Mouse (Mus musculus) kidney, embryonic 15.5 days (tissue): ENCODE results near the gene Afg1l. TPM values are rescaled to one million over a fixed set of nuclear protein-coding genes. Genes with fewer than 3 reads are reported as not detected.

Experiments used
- ATAC-seq: fragments of 200-750 bp; cut with Nextera tagmentation; replicated peaks from 2 replicates; pipeline ENCODE4 v1.8.0; 2017; ENCODE audit warnings: moderate TSS enrichment; ENCODE audit not compliant: low FRiP score
- H3K27ac ChIP-seq: fragments of 300-500 bp; sonication (generic); 2 replicates; pipeline ENCODE4 v1.5.1; 2015; ENCODE audit warnings: mild to moderate bottlenecking, inconsistent platforms
- H3K27me3 ChIP-seq: fragments of 300-500 bp; sonication (generic); 2 replicates; pipeline ENCODE4 v1.6.1; 2015; ENCODE audit warnings: inconsistent platforms
- H3K36me3 ChIP-seq: fragments of 300-500 bp; sonication (generic); 2 replicates; pipeline ENCODE4 v1.6.1; 2015; ENCODE audit warnings: inconsistent platforms
- H3K4me1 ChIP-seq: fragments of 300-500 bp; sonication (generic); 2 replicates; pipeline ENCODE4 v1.6.1; 2015; ENCODE audit warnings: inconsistent platforms
- H3K4me2 ChIP-seq: fragments of 300-500 bp; sonication (generic); 2 replicates; pipeline ENCODE4 v1.6.1; 2015; ENCODE audit warnings: moderate library complexity, mild to moderate bottlenecking, inconsistent platforms
- H3K4me3 ChIP-seq: fragments of 300-500 bp; sonication (generic); replicated peaks from 2 replicates; pipeline ENCODE4 v1.5.1; 2015; ENCODE audit warnings: mild to moderate bottlenecking, inconsistent platforms
- H3K9ac ChIP-seq: fragments of 300-500 bp; sonication (generic); 2 replicates; pipeline ENCODE4 v1.6.1; 2015; ENCODE audit warnings: mild to moderate bottlenecking, inconsistent platforms
- H3K9me3 ChIP-seq: fragments of 300-500 bp; sonication (generic); replicated peaks from 2 replicates; pipeline ENCODE4 v1.6.1; 2016; ENCODE audit warnings: inconsistent platforms
- WGBS: fragments of 180-500 bp; shearing (Covaris S2); methylation state at CpG from one replicate; pipeline ENCODE4 v1.1.7; 2015; ENCODE audit warnings: mixed read lengths; 5-methylcytosine and 5-hydroxymethylcytosine counted together
- polyA plus RNA-seq: library from polyadenylated mRNA; unstranded; fragments of >200 nt; fragmentation: Nextera tagmentation; extraction: Ambion mirVana; gene quantifications from 2 replicates; pipeline ENCODE4 v1.2.1, GENCODE M21; 2015

Gene Afg1l
- polyA plus RNA-seq, 1 experiment from 2014 or later: 7.0 TPM

GRCm38 (mm10) chr10:42269281-42270025 is 208.9 kb downstream of the Afg1l start:
- 47% methylated on average over 15 of the region's 15 CpGs for WGBS
- Histone ChIP-seq H3K4me1 (peaks cover 56% of the 10 kb centered on the region), H3K9me3 (no peaks in the 10 kb centered on the region), H3K4me3 (no peak overlapping the region), H3K27me3 (no peaks in the 10 kb centered on the region), H3K9ac (no peak overlapping the region), H3K36me3 (peaks cover 46% of the 10 kb centered on the region), H3K4me2 (0 out of 2 replicates have a peak overlapping the region, but pooled peaks have one; percentile 11), H3K27ac (peak overlapping the region; percentile 9; the same call in 1 of the 2 replicates)
- no peak for ATAC-seq

GRCm38 (mm10) chr10:42267811-42268545 is 210.4 kb downstream of the Afg1l start:
- no peak overlapping the region for H3K9ac ChIP-seq
- H3K9me3 ChIP-seq: no peaks in the 10 kb centered on the region
- H3K27me3 ChIP-seq: no peaks in the 10 kb centered on the region
- H3K27ac ChIP-seq: no peak overlapping the region
- peaks cover 45% of the 10 kb centered on the region for H3K36me3 ChIP-seq
- 76% methylated on average over 5 of the region's 5 CpGs for WGBS
- no peak for ATAC-seq
- peaks cover 45% of the 10 kb centered on the region for H3K4me1 ChIP-seq
- H3K4me2 ChIP-seq: no peak overlapping the region
- no peak overlapping the region for H3K4me3 ChIP-seq

- Histone ChIP-seq H3K4me1 (peaks cover 25% of the 10 kb centered on the region), H3K36me3 (peaks cover 44% of the 10 kb centered on the region), H3K4me2 (no peak overlapping the region), H3K9ac (no peak overlapping the region), H3K9me3 (no peaks in the 10 kb centered on the region), H3K4me3 (no peak overlapping the region), H3K27ac (no peak overlapping the region), H3K27me3 (no peaks in the 10 kb centered on the region)
- ATAC-seq: peak; percentile 66; the same call in 1 of the 2 replicates
- 93% methylated on average over 11 of the region's 11 CpGs for WGBS
Measured at GRCm38 (mm10) chr10:42265021-42265689, 213.2 kb downstream of the Afg1l start.

DNA sequence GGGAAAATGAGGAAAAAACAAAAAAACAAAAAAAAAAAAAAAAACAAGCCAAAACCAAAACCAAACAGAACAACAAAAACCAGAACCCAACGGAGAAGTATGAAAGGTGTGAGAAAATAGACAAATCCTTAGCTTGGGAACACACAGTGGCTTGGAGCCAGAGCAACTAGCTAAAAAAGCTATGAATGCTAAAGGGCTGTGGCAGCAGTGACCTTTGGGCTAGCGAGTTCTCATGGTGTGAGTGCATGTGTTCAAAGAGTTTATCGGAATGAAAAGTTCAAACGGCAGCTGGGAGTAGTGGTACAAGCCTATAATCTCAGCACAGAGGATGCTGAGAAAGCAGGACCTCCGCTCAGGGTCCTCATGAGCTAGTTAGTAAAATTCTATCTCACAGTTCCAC is 214.2 kb downstream of the Afg1l start:
- H3K9ac ChIP-seq: no peak overlapping the region
- no peak overlapping the region for H3K4me3 ChIP-seq
- peaks cover 16% of the 10 kb centered on the region for H3K4me1 ChIP-seq
- no peaks in the 10 kb centered on the region for H3K27me3 ChIP-seq
- H3K27ac ChIP-seq: no peak overlapping the region
- no peak overlapping the region for H3K4me2 ChIP-seq
- WGBS: 76% methylated on average over 5 of the region's 5 CpGs
- no peak for ATAC-seq
- H3K9me3 ChIP-seq: no peaks in the 10 kb centered on the region
- H3K36me3 ChIP-seq: peaks cover 39% of the 10 kb centered on the region

GRCm38 (mm10) chr10:42263701-42264100 is 214.7 kb downstream of the Afg1l start:
- Histone ChIP-seq H3K4me3 (no peak overlapping the region), H3K27me3 (no peaks in the 10 kb centered on the region), H3K9ac (no peak overlapping the region), H3K36me3 (peaks cover 39% of the 10 kb centered on the region), H3K4me2 (no peak overlapping the region), H3K27ac (no peak overlapping the region), H3K4me1 (0 out of 2 replicates have a peak, but pooled peaks cover 12% of the 10 kb centered on the region), H3K9me3 (no peaks in the 10 kb centered on the region)
- WGBS: 47% methylated on average over 8 of the region's 8 CpGs
- no peak for ATAC-seq

Other genes with a start within 250 kb of the Afg1l start
- 6.1 and 7.0 TPM in 2 replicates for gene Foxo3, start 201.8 kb downstream of the Afg1l start, polyA plus RNA-seq
- 326 and 335 TPM in 2 replicates for gene Snx3, start 23.5 kb upstream of the Afg1l start, polyA plus RNA-seq
- 0.17 TPM in 1 of 2 replicates, not detected in the other for gene Nr2e1, start 105.1 kb upstream of the Afg1l start, polyA plus RNA-seq
- gene Ostm1, start 105.3 kb upstream of the Afg1l start, polyA plus RNA-seq: 14.5 and 14.9 TPM in 2 replicates